9 mouse cellular contexts compared by ENCODE assay signal in the genomic region with DNA sequence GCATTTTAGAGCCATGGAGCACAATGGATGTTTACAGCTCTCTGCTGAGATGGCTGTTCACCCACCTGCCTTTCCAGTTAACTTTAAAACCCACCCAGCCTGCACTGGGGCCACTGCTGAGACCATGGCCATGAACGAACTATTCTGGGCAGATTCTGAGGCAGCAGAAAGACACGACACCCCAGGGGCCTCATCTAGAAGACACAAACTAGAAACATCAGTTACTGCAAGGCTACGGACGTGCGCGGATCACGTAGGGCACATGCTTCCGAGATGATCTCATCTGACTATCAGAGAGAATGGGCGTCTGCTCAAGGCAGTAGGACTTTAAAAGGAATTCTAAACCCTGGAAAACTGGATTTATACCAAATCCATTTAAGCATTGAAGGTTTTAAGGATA.
DNase-seq lines count a peak whose midpoint lies in the region; ATAC-seq lines count a peak whose summit lies in the region.
"Had no signal": no experiment of that assay in that cellular context is flagged by ENCODE, and none has a peak within 500 bp of the region (broad histone marks: within the 10 kb centered on the region; RNA-seq: fewer than 3 reads in every experiment).

No protein-coding gene starts in this region.

- no peak overlapping the region for H3K9ac ChIP-seq in intestine, embryonic 15.5 days
- no peak overlapping the region for H3K9ac ChIP-seq in hindbrain, embryonic 12.5 days
- H3K9ac ChIP-seq: liver, embryonic 15.5 days had no signal

- H3K27ac ChIP-seq in intestine, embryonic 15.5 days: peak overlapping the region; percentile 77; the same call in 1 of the 2 replicates
- no peak overlapping the region; the same call in 1 of the 2 replicates for H3K27ac ChIP-seq in hindbrain, embryonic 12.5 days
- H3K27ac ChIP-seq: liver, embryonic 15.5 days had no signal

- H3K9me3 ChIP-seq in intestine, embryonic 15.5 days: no peaks in the 10 kb centered on the region
- no peaks in the 10 kb centered on the region for H3K9me3 ChIP-seq in hindbrain, embryonic 12.5 days (replicated peaks)
- H3K9me3 ChIP-seq: liver, embryonic 15.5 days had no signal

- no peak overlapping the region for H3K4me3 ChIP-seq in intestine, embryonic 15.5 days (replicated peaks)
- H3K4me3 ChIP-seq in hindbrain, embryonic 12.5 days: no peak overlapping the region
- H3K4me3 ChIP-seq: liver, embryonic 15.5 days had no signal

- no peaks in the 10 kb centered on the region for H3K4me1 ChIP-seq in intestine, embryonic 15.5 days (replicated peaks)
- H3K4me1 ChIP-seq in hindbrain, embryonic 12.5 days: no peaks in the 10 kb centered on the region
- H3K4me1 ChIP-seq: liver, embryonic 15.5 days had no signal

- WGBS in intestine, embryonic 15.5 days: 34% methylated on average over 9 of the region's 9 CpGs
- 78% methylated on average over 9 of the region's 9 CpGs for whole genome bisulfite sequencing in hindbrain, embryonic 12.5 days

- ATAC-seq in frontal cortex, adult (ENCODE audit: low TSS enrichment): peak; percentile 56; the same call in 1 of the 2 replicates
- peak; percentile 84 for ATAC-seq in intestine, embryonic 15.5 days
- no peak for ATAC-seq in granulocyte monocyte progenitor cell, adult 5-6 weeks (replicated peaks; ENCODE audit: poor library complexity, severe bottlenecking)
- ATAC-seq in hindbrain, embryonic 12.5 days (ENCODE audit: low FRiP score): no peak

- no peak for DNase-seq in frontal cortex, adult 2 months (ENCODE audit: extremely low spot score in 1 of 2, low spot score in 1 of 2)
- DNase-seq in NIH3T3 (ENCODE audit: low read depth): peak; percentile 64
- DNase-seq in gastrocnemius, postnatal 10 days: peak; percentile 27
- DNase-seq in B cell, adult 2 months: no peak

- peak overlapping the region; percentile 5; the same call in 1 of the 2 replicates for H3K4me2 ChIP-seq in intestine, embryonic 15.5 days (replicated peaks)
- no peak overlapping the region for H3K4me2 ChIP-seq in hindbrain, embryonic 12.5 days (replicated peaks)
- H3K4me2 ChIP-seq: liver, embryonic 15.5 days had no signal

- H3K27me3 ChIP-seq in intestine, embryonic 15.5 days (replicated peaks): no peaks in the 10 kb centered on the region
- no peaks in the 10 kb centered on the region for H3K27me3 ChIP-seq in hindbrain, embryonic 12.5 days
- H3K27me3 ChIP-seq: liver, embryonic 15.5 days had no signal

- no peaks in the 10 kb centered on the region; the same call in 1 of the 2 replicates for H3K36me3 ChIP-seq in intestine, embryonic 15.5 days
- H3K36me3 ChIP-seq in hindbrain, embryonic 12.5 days: peaks cover 15% of the 10 kb centered on the region
- H3K36me3 ChIP-seq: liver, embryonic 15.5 days had no signal

Comparison
In these comparisons a context has a peak if more than half of its experiments do, and no peak if none do; other contexts are left out.
1. ATAC-seq: peak in frontal cortex, adult (single experiment) and intestine, embryonic 15.5 days (single experiment); none in granulocyte monocyte progenitor cell, adult 5-6 weeks (single experiment) and hindbrain, embryonic 12.5 days (single experiment).
2. DNase-seq: peak in NIH3T3 (single experiment) and gastrocnemius, postnatal 10 days (single experiment); none in frontal cortex, adult 2 months (0 of 2) and B cell, adult 2 months (0 of 2).